Mouse (Mus musculus) embryonic facial prominence, embryonic 14.5 days (tissue): ENCODE measurements at regions not wholly inside any gene's neighbourhood (a gene's known extent, or its start where the extent isn't known, plus 50 kb on each side); places are given as distances from the start of the nearest gene placed in this dataset.

Experiments used
- ATAC-seq: fragments of 200-750 bp; cut with Nextera tagmentation; 2 replicates; pipeline ENCODE4 v1.8.0; 2017; ENCODE audit warnings: low read depth, moderate number of reproducible peaks, moderate TSS enrichment
- DNase-seq: peaks from one replicate; pipeline ENCODE4 v3.0.0-alpha.2; 2015; ENCODE audit warnings: low spot score
- H3K27ac ChIP-seq: fragments of 300-500 bp; sonication (generic); replicated peaks from 2 replicates; pipeline ENCODE4 v1.5.1; 2014; ENCODE audit warnings: low read depth, mild to moderate bottlenecking, low read length, moderate library complexity
- H3K27me3 ChIP-seq: fragments of 300-500 bp; sonication (generic); replicated peaks from 2 replicates; pipeline ENCODE4 v1.6.1; 2014; ENCODE audit warnings: low read length; ENCODE audit not compliant: control insufficient read depth, insufficient read depth
- H3K36me3 ChIP-seq: fragments of 300-500 bp; sonication (generic); 2 replicates; pipeline ENCODE4 v1.6.1; 2014; ENCODE audit warnings: low read length, mixed read lengths; ENCODE audit not compliant: control insufficient read depth, insufficient read depth
- H3K4me1 ChIP-seq: fragments of 300-500 bp; sonication (generic); 2 replicates; pipeline ENCODE4 v1.6.1; 2014; ENCODE audit warnings: antibody characterized with exemption, low read length; ENCODE audit not compliant: control insufficient read depth, insufficient read depth
- H3K4me2 ChIP-seq: fragments of 300-500 bp; sonication (generic); 2 replicates; pipeline ENCODE4 v1.6.1; 2014; ENCODE audit warnings: low read depth, mild to moderate bottlenecking, low read length, moderate library complexity, mixed read lengths
- H3K4me3 ChIP-seq: fragments of 300-500 bp; sonication (generic); 2 replicates; pipeline ENCODE4 v1.5.1; 2014; ENCODE audit warnings: low read depth, mild to moderate bottlenecking, low read length
- H3K9ac ChIP-seq: fragments of 300-500 bp; sonication (generic); 2 replicates; pipeline ENCODE4 v1.6.1; 2014; ENCODE audit warnings: low read depth, mild to moderate bottlenecking, low read length, moderate library complexity, mixed read lengths
- H3K9me3 ChIP-seq: fragments of 300-500 bp; sonication (generic); 2 replicates; pipeline ENCODE4 v1.6.1; 2016; ENCODE audit warnings: low read length; ENCODE audit not compliant: control insufficient read depth
- WGBS: fragments of 180-500 bp; shearing (Covaris S2); extraction: QIAGEN DNeasy Blood & Tissue Kit; methylation state at CpG from one replicate; pipeline ENCODE4 v1.1.7; 2014; 5-methylcytosine and 5-hydroxymethylcytosine counted together

DNA sequence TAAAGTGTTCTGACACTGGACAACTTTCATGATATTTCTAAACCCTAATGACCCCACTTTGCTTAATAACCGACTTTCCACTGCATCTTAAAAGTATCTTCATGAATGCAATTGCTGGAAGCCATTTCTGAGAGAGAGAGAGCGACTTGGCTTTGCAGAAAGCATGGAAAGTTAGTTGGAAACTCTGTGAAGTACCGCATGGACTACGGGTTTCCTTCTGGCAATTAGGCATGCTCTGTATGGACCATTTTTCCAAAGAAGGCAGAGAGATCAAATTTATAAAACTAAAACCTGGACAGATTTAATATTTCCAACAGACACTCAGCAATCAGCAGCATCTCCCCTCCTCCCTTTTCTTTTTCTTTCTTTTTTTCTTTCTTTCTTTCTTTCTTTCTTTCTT, 353.4 kb downstream of the Bckdhb start:
- Histone ChIP-seq H3K9me3 (no peaks in the 10 kb centered on the region), H3K27me3 (no peaks in the 10 kb centered on the region), H3K4me1 (no peaks in the 10 kb centered on the region), H3K27ac (no peak overlapping the region), H3K4me2 (no peak overlapping the region), H3K9ac (no peak overlapping the region), H3K36me3 (no peaks in the 10 kb centered on the region), H3K4me3 (no peak overlapping the region)
- WGBS: 66% methylated on average over 4 of the region's 4 CpGs
- DNase-seq (no peak), ATAC-seq (no peak)

DNA sequence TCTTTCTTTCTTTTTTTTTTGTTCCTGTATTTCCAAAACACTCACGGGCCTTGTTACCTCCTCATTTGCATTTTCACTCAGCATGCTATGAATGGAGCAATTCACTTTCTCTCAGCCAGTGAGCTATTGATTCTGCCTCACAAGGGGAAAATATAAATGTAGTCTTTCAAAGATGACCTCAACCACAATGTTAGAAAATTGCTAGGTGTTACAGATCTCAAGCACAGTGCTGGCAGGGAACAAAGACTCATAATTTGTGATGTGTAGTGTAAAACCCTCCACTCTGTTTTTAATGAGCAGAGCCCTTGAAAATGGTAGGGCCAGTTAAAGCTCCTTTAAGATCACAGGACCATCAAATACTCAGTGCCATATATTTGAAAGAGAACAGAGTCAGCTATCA, 353.8 kb downstream of the Bckdhb start:
- WGBS: 21% methylated on average over 1 of the region's 1 CpGs
- H3K36me3 ChIP-seq: no peaks in the 10 kb centered on the region
- no peaks in the 10 kb centered on the region for H3K9me3 ChIP-seq
- no peak for ATAC-seq
- no peak overlapping the region for H3K4me2 ChIP-seq
- H3K9ac ChIP-seq: no peak overlapping the region
- no peaks in the 10 kb centered on the region for H3K27me3 ChIP-seq
- H3K27ac ChIP-seq: no peak overlapping the region
- peak; percentile 42 for DNase-seq
- H3K4me3 ChIP-seq: no peak overlapping the region
- no peaks in the 10 kb centered on the region for H3K4me1 ChIP-seq

DNA sequence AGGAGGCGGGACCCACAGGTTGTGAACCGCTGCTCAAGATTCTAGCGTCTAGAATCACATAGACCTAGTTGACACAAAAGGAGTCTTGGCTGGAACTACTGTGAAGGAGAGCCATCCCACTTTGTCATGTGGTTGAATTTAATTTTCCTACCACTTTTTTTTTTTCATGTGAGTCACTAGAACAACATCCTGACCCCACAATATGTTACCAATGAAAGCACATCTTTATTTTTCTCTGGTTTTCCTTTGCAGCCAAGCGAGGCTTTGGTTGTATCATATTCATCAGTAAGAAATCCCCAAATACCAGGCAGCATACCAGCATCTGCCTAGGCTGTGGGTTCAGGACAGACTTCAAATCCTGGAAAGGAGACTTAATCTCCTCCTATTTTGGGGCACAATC, 356.0 kb downstream of the Bckdhb start:
- no peak for ATAC-seq
- Histone ChIP-seq H3K4me1 (no peaks in the 10 kb centered on the region), H3K27ac (no peak overlapping the region), H3K9ac (no peak overlapping the region), H3K27me3 (no peaks in the 10 kb centered on the region), H3K36me3 (no peaks in the 10 kb centered on the region), H3K9me3 (no peaks in the 10 kb centered on the region), H3K4me2 (no peak overlapping the region), H3K4me3 (no peak overlapping the region)
- no peak for DNase-seq
- WGBS: 76% methylated on average over 4 of the region's 4 CpGs

DNA sequence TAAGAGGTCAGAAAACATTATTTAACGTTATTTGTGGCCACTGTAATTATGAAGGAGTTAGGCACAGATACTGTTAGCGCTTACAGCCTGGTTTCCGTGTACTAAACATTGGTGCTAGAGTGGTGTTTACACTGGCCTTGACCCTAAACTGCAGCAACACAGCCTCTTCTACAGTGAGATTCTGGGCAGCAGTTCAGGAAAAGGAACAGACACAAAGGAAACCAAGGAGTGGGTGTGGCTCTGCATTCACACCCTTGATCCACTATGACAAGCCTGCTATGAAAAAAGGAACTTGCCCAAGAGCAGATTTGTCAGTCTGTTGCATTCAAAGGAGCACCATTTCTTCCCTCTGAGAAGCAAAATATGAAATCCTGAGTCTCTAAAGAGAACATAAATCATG, 356.7 kb downstream of the Bckdhb start:
- WGBS: 66% methylated on average over 3 of the region's 3 CpGs
- ATAC-seq (0 out of 2 replicates have a peak, but pooled peaks have one; percentile 50), DNase-seq (peak; percentile 65)
- no peaks in the 10 kb centered on the region for H3K27me3 ChIP-seq
- H3K27ac ChIP-seq: no peak overlapping the region
- H3K4me2 ChIP-seq: no peak overlapping the region
- H3K4me3 ChIP-seq: no peak overlapping the region
- H3K9me3 ChIP-seq: no peaks in the 10 kb centered on the region
- H3K36me3 ChIP-seq: no peaks in the 10 kb centered on the region
- no peak overlapping the region for H3K9ac ChIP-seq
- no peaks in the 10 kb centered on the region for H3K4me1 ChIP-seq

DNA sequence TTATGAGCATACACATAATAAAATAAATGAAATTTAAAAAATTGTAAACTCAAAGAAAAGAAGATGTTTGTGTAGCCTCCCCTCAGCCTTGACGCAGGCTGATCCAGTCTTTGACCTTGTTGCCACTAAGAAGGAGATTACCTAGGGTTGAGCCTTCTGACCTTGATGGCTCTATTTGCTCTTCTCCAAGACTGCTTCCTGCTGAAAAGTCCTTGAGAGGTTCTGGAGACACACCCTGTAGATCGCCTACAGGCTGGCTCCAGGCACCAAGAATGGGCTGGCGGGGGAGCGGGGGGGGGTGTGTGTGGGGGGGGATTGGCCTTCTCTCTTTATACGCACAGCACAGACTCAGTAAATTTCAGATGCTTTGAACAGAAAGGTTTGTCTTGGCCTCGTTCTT, 358.4 kb downstream of the Bckdhb start:
- WGBS: 100% methylated on average over 3 of the region's 6 CpGs
- H3K4me1 ChIP-seq: no peaks in the 10 kb centered on the region
- H3K4me2 ChIP-seq: no peak overlapping the region
- ATAC-seq: no peak
- no peaks in the 10 kb centered on the region for H3K27me3 ChIP-seq
- H3K9ac ChIP-seq: no peak overlapping the region
- no peak for DNase-seq
- H3K27ac ChIP-seq: no peak overlapping the region
- H3K9me3 ChIP-seq: no peaks in the 10 kb centered on the region
- no peaks in the 10 kb centered on the region for H3K36me3 ChIP-seq
- no peak overlapping the region for H3K4me3 ChIP-seq

DNA sequence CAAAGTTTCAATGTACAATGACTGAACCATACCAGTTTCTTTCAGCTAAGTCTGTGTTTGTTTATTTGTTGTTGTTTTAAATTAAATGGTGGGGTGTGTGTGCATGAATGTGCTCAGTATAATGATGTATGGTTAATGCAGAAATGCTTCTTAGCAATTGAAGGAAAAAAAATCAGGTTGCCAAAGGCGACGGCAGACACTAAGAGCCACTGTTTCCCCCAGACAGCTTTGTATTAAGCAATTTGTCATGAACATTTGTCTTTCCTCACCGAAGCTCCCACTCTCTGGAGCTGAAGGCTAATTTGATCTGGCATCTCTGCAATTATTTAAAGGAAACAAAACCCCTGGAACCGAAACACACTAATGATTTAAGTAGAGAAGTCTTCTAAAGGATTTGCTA, 360.7 kb downstream of the Bckdhb start:
- no peaks in the 10 kb centered on the region for H3K27me3 ChIP-seq
- H3K9me3 ChIP-seq: no peaks in the 10 kb centered on the region
- DNase-seq: peak; percentile 53
- WGBS: 22% methylated on average over 4 of the region's 4 CpGs
- H3K9ac ChIP-seq: no peak overlapping the region
- no peak overlapping the region for H3K4me2 ChIP-seq
- no peaks in the 10 kb centered on the region for H3K4me1 ChIP-seq
- H3K36me3 ChIP-seq: no peaks in the 10 kb centered on the region
- no peak overlapping the region for H3K4me3 ChIP-seq
- no peak overlapping the region for H3K27ac ChIP-seq
- no peak for ATAC-seq

DNA sequence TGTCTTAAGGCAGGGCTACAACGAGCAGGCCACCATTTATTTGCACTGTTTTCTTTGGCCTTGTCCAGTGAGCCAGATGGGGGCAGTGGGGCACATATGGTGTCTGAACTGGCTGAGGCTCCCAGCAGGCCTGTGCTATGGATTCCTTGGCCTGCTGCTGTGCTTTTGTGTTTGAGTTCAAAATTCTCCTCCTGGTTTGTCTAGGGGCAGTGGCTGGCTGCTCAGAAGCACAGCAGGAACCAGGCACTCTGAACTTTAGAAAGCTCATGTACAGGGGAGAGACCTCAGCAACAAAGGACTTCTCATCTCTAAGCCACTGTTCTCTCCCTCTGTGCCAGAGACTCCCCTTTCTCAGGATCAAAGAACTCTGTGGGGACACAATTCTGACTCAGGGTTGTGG, 370.9 kb downstream of the Bckdhb start:
- Histone ChIP-seq H3K4me1 (no peaks in the 10 kb centered on the region), H3K4me3 (no peak overlapping the region), H3K27me3 (no peaks in the 10 kb centered on the region), H3K9ac (no peak overlapping the region), H3K4me2 (no peak overlapping the region), H3K36me3 (no peaks in the 10 kb centered on the region), H3K27ac (no peak overlapping the region), H3K9me3 (no peaks in the 10 kb centered on the region)
- 33% methylated on average over 1 of the region's 1 CpGs for WGBS
- no peak for DNase-seq
- no peak for ATAC-seq

DNA sequence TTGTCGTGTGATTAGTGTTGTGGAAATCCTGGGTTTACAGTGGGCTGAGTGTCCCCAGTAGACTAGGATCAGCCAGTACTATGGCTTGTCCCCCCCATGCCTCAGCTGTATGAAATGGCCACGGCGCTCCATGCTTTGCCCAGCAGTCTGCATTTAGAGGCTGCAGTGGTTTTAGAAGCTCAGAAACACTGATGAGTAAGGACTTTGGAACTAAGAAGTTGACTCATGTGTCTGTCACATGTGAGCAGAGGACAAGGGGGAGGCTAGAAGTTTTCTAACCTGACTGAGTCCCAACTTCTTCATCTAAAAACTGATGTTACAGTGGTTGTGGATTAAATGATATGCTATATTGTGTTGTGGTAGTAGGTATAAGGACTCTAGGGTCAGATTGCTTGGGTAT, 371.5 kb downstream of the Bckdhb start:
- Histone ChIP-seq H3K27ac (no peak overlapping the region), H3K9me3 (no peaks in the 10 kb centered on the region), H3K36me3 (no peaks in the 10 kb centered on the region), H3K4me3 (no peak overlapping the region), H3K27me3 (no peaks in the 10 kb centered on the region), H3K4me2 (no peak overlapping the region), H3K9ac (no peak overlapping the region), H3K4me1 (no peaks in the 10 kb centered on the region)
- no peak for DNase-seq
- no peak for ATAC-seq
- 81% methylated on average over 3 of the region's 3 CpGs for WGBS

DNA sequence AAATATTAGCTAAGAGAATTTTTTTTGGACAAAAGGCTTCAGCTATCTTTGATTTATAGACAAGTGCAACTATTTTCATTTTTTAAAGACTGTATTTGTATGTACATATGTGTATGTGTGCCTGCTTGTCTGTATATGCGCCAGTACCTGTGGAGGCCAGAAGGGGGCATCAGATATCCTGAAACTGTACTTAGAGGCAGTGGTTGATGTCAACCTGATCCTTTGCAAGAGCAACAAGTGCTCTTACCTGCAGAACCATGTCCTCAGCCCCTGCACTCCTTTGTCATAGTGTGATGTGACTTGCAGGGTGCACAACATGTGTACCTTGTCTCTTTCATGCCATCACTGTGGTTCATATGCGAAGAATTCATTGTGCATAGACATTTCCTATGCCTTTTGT, 379.5 kb downstream of the Bckdhb start:
- WGBS: 94% methylated on average over 2 of the region's 2 CpGs
- Histone ChIP-seq H3K9me3 (no peaks in the 10 kb centered on the region), H3K36me3 (no peaks in the 10 kb centered on the region), H3K4me1 (no peaks in the 10 kb centered on the region), H3K9ac (no peak overlapping the region), H3K27ac (no peak overlapping the region), H3K4me3 (no peak overlapping the region), H3K27me3 (no peaks in the 10 kb centered on the region), H3K4me2 (no peak overlapping the region)
- ATAC-seq: no peak
- DNase-seq: no peak
